Mouse (Mus musculus): ENCODE measurements around the gene Gng12.
"Not testable (repeated sequence)": the region's sequence is repeated elsewhere in the genome, so short reads cannot be mapped to it uniquely, and the experiment has no call there.

Gene Gng12

GRCm38 (mm10) chr6:67027438-67028142 lies 131.4 kb downstream of the Gng12 start:
- DNase-seq (ENCODE audit: low spot score in 2 of 2), result no peak

- DNase-seq (ENCODE audit: low spot score in 2 of 2), result no peak
These were observed 133.2 kb downstream of the Gng12 start for GRCm38 (mm10) chr6:67029312-67029950.

- no peak for DNase-seq (ENCODE audit: low spot score in 2 of 2)
These were observed 133.8 kb downstream of the Gng12 start for GRCm38 (mm10) chr6:67029987-67030386.

GRCm38 (mm10) chr6:67030416-67030815 lies 134.2 kb downstream of the Gng12 start:
- DNase-seq (ENCODE audit: low spot score in 2 of 2), result no peak

GRCm38 (mm10) chr6:67030846-67031245 lies 134.6 kb downstream of the Gng12 start:
- no peak for DNase-seq (ENCODE audit: low spot score in 2 of 2)

- DNase-seq (ENCODE audit: low spot score in 2 of 2), result not testable (repeated sequence)
These were observed 136.4 kb downstream of the Gng12 start for GRCm38 (mm10) chr6:67032551-67032950.

- DNase-seq (ENCODE audit: low spot score in 2 of 2), result not testable (repeated sequence)
These were observed 136.8 kb downstream of the Gng12 start for GRCm38 (mm10) chr6:67032972-67033371.

- no peak for DNase-seq (ENCODE audit: low spot score in 2 of 2)
These were observed 137.4 kb downstream of the Gng12 start for GRCm38 (mm10) chr6:67033604-67034003.

GRCm38 (mm10) chr6:67034331-67035130 lies 138.3 kb downstream of the Gng12 start:
- peak; percentile 67 to 72 for DNase-seq (ENCODE audit: low spot score in 2 of 2)

GRCm38 (mm10) chr6:67035388-67036299 lies 139.4 kb downstream of the Gng12 start:
- peak; percentile 50 to 71 for DNase-seq (ENCODE audit: low spot score in 2 of 2)

- DNase-seq (ENCODE audit: low spot score in 2 of 2), result peak; percentile 86 to 93
These were observed 140.2 kb downstream of the Gng12 start for GRCm38 (mm10) chr6:67036356-67036811.

GRCm38 (mm10) chr6:67036837-67037628 lies 140.8 kb downstream of the Gng12 start, which contains the start of gene Gadd45a:
Gadd45a (minus strand) TSS chr6:67037457.
- peak; percentile 95 to 99 for DNase-seq (ENCODE audit: low spot score in 2 of 2)

GRCm38 (mm10) chr6:67038964-67039363 lies 142.8 kb downstream of the Gng12 start:
- DNase-seq (ENCODE audit: low spot score in 2 of 2), result no peak

- DNase-seq (ENCODE audit: low spot score in 2 of 2), result no peak
These were observed 144.8 kb downstream of the Gng12 start for GRCm38 (mm10) chr6:67040904-67041410.

- no peak for DNase-seq (ENCODE audit: low spot score in 2 of 2)
These were observed 149.2 kb downstream of the Gng12 start for GRCm38 (mm10) chr6:67045424-67045823.

GRCm38 (mm10) chr6:67046937-67047336 lies 150.7 kb downstream of the Gng12 start:
- DNase-seq (ENCODE audit: low spot score in 2 of 2), result no peak

GRCm38 (mm10) chr6:67048052-67048691 lies 152.0 kb downstream of the Gng12 start:
- no peak for DNase-seq (ENCODE audit: low spot score in 2 of 2)

GRCm38 (mm10) chr6:67048880-67049694 lies 152.9 kb downstream of the Gng12 start:
- DNase-seq (ENCODE audit: low spot score in 2 of 2), result no peak

GRCm38 (mm10) chr6:67049695-67050038 lies 153.5 kb downstream of the Gng12 start:
- DNase-seq (ENCODE audit: low spot score in 2 of 2), result no peak

Data from spleen, postnatal 4 days (tissue).